Mouse (Mus musculus) heart, embryonic 11.5 days (tissue): ENCODE results near the gene Mpeg1. TPM values are rescaled to one million over a fixed set of nuclear protein-coding genes. Genes with fewer than 3 reads are reported as not detected.
A peak's percentile ranks its signal among the peaks of the same experiment; 100 is the strongest.

ENCODE experiments used
- ATAC-seq: fragments of 200-750 bp; cut with Nextera tagmentation; replicated peaks from 2 replicates; pipeline ENCODE4 v1.8.0; 2017; ENCODE audit warnings: moderate library complexity; ENCODE audit not compliant: insufficient number of reproducible peaks, low FRiP score, low TSS enrichment
- H3K27ac ChIP-seq: fragments of 300-500 bp; sonication (generic); 2 replicates; pipeline ENCODE4 v1.5.1; 2014; ENCODE audit warnings: mild to moderate bottlenecking, low read depth, low read length
- H3K27me3 ChIP-seq: fragments of 300-500 bp; sonication (generic); 2 replicates; pipeline ENCODE4 v1.6.1; 2014; ENCODE audit warnings: mild to moderate bottlenecking, low read length, mixed read lengths; ENCODE audit not compliant: control insufficient read depth, insufficient read depth
- H3K36me3 ChIP-seq: fragments of 300-500 bp; sonication (generic); 2 replicates; pipeline ENCODE4 v1.6.1; 2014; ENCODE audit warnings: mild to moderate bottlenecking, low read length, moderate library complexity, mixed read lengths; ENCODE audit not compliant: control insufficient read depth, insufficient read depth
- H3K4me1 ChIP-seq: fragments of 300-500 bp; sonication (generic); 2 replicates; pipeline ENCODE4 v1.6.1; 2014; ENCODE audit warnings: low read length; ENCODE audit not compliant: control insufficient read depth, insufficient read depth
- H3K4me2 ChIP-seq: fragments of 300-500 bp; sonication (generic); 2 replicates; pipeline ENCODE4 v1.6.1; 2014; ENCODE audit warnings: mild to moderate bottlenecking, moderate library complexity
- H3K4me3 ChIP-seq: fragments of 300-500 bp; sonication (generic); 2 replicates; pipeline ENCODE4 v1.5.1; 2014; ENCODE audit warnings: low read depth, low read length
- H3K9ac ChIP-seq: fragments of 300-500 bp; sonication (generic); 2 replicates; pipeline ENCODE4 v1.6.1; 2014; ENCODE audit warnings: mild to moderate bottlenecking, low read depth, low read length, moderate library complexity
- H3K9me3 ChIP-seq: fragments of 300-500 bp; sonication (generic); replicated peaks from 2 replicates; pipeline ENCODE4 v1.6.1; 2016; ENCODE audit warnings: low read length; ENCODE audit not compliant: control insufficient read depth
- WGBS: fragments of 180-500 bp; shearing (Covaris S2); extraction: QIAGEN DNeasy Blood & Tissue Kit; methylation state at CpG from one replicate; pipeline ENCODE4 v1.1.7; 2014; ENCODE audit not compliant: insufficient replicate concordance; 5-methylcytosine and 5-hydroxymethylcytosine counted together
- polyA plus RNA-seq: library from polyadenylated mRNA; unstranded; fragments of >200 nt; fragmentation: Nextera tagmentation; extraction: Ambion mirVana; gene quantifications from 2 replicates; pipeline ENCODE4 v1.2.1, GENCODE M21; 2014

Mpeg1 gene
- polyA plus RNA-seq, 1 experiment from 2014 or later = 0.56 TPM

GRCm38 (mm10) chr19:12493453-12494186 lies 33.0 kb downstream of the Mpeg1 start:
- Histone ChIP-seq H3K27ac (no peak overlapping the region), H3K4me3 (no peak overlapping the region), H3K27me3 (0 out of 2 replicates have a peak, but pooled peaks cover 4% of the 10 kb centered on the region), H3K36me3 (no peaks in the 10 kb centered on the region), H3K9ac (no peak overlapping the region), H3K4me2 (no peak overlapping the region), H3K4me1 (no peaks in the 10 kb centered on the region), H3K9me3 (no peaks in the 10 kb centered on the region)
- WGBS = 52% methylated on average over 4 of the region's 4 CpGs
- no peak for ATAC-seq

DNA sequence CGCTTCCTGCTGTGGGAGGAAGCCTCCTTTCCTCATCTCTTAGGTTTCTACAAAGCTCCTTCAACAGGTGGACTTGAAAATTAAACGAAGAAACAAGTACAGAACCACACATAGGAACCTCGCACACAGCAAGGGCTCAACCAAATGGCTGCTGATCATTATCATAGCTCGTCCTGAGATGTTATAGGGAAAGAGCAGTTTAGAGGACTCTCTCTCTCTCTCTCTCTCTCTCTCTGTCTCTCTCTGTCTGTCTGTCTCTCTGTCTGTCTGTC lies 33.5 kb downstream of the Mpeg1 start:
- Histone ChIP-seq H3K36me3 (no peaks in the 10 kb centered on the region), H3K27ac (no peak overlapping the region), H3K4me1 (no peaks in the 10 kb centered on the region), H3K9ac (no peak overlapping the region), H3K27me3 (0 out of 2 replicates have a peak, but pooled peaks cover 4% of the 10 kb centered on the region), H3K4me2 (no peak overlapping the region), H3K9me3 (no peaks in the 10 kb centered on the region), H3K4me3 (no peak overlapping the region)
- no peak for ATAC-seq
- WGBS = 70% methylated on average over 4 of the region's 4 CpGs

DNA sequence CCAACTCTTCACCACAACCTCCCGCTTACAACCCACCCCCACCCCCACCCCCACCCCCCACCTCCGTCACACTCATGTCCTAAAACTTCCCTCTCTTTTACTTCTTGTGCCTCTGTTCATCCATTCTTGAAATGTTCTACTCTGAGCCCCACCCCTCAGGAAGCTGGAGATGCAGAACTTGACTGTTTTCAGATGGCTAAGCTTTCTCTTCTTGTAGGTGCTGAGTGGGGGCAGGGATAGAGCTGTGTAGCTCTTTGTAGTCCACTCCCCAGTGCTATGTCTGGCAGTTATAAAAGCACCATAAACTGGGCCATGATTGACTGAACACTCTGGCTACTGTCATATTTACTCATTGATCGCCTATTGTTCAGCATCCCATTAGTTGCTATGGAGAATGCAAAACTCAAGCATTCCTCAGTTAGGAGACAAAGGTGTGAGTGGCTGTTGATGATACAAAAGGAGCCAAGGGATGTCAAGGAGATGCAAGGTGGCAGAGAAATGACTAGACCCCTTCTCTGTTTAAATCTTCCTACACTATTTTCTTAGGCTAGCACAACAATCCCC lies 34.5 kb downstream of the Mpeg1 start:
- Histone ChIP-seq H3K27ac (no peak overlapping the region), H3K4me2 (no peak overlapping the region), H3K4me1 (no peaks in the 10 kb centered on the region), H3K9ac (no peak overlapping the region), H3K4me3 (no peak overlapping the region), H3K36me3 (no peaks in the 10 kb centered on the region), H3K27me3 (peaks cover 7% of the 10 kb centered on the region), H3K9me3 (no peaks in the 10 kb centered on the region)
- 64% methylated on average over 3 of the region's 3 CpGs for WGBS
- ATAC-seq = no peak

DNA sequence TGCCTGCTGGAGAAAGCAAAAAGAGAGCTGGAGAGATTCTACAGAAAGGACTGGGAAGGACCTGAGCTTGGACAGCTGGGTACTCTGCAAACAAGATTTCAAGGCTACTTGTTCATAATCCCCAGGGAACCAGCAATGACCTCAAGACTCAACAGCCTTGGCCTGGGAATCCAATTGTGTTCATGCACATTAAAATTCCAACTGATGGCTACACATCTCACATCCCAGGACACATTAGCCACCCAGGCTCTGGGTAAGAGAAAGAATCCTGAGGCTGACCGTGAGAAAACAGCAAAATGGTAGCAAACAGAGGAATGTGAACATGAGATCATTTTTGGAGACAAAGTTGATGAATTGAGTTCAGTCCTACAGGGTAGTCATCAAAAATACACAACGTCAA lies 35.7 kb downstream of the Mpeg1 start:
- Histone ChIP-seq H3K27ac (no peak overlapping the region), H3K4me1 (no peaks in the 10 kb centered on the region), H3K9me3 (no peaks in the 10 kb centered on the region), H3K27me3 (peaks cover 17% of the 10 kb centered on the region), H3K4me3 (no peak overlapping the region), H3K36me3 (no peaks in the 10 kb centered on the region), H3K4me2 (no peak overlapping the region), H3K9ac (no peak overlapping the region)
- WGBS = 74% methylated on average over 2 of the region's 2 CpGs
- no peak for ATAC-seq

DNA sequence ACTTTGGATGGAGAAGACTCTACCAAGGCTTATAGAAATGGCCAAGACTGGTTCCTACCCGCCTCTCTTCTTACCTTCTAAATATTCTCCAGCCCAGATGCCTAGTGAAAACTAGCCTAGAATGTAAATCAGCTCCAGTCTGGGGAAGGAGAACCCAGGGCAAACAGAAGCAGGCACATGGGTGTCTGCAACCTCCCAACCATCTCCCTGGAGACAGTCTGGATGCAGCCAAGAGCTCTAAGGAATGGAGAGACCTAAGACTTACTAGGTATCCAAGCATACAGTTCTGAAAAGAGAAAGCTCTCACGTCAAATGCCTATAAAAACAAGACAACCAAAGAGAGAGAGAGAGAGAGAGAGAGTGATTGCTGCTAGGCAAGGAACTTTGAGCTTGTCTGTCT lies 37.3 kb downstream of the Mpeg1 start:
- H3K27ac ChIP-seq = no peak overlapping the region
- WGBS = 53% methylated on average over 2 of the region's 2 CpGs
- H3K27me3 ChIP-seq = peaks cover 17% of the 10 kb centered on the region
- no peaks in the 10 kb centered on the region for H3K36me3 ChIP-seq
- H3K4me3 ChIP-seq = no peak overlapping the region
- H3K4me2 ChIP-seq = no peak overlapping the region
- no peak for ATAC-seq
- no peak overlapping the region for H3K9ac ChIP-seq
- no peaks in the 10 kb centered on the region for H3K9me3 ChIP-seq
- no peaks in the 10 kb centered on the region for H3K4me1 ChIP-seq

GRCm38 (mm10) chr19:12498321-12498720 lies 37.7 kb downstream of the Mpeg1 start:
- Histone ChIP-seq H3K9me3 (no peaks in the 10 kb centered on the region), H3K27ac (no peak overlapping the region), H3K4me3 (no peak overlapping the region), H3K4me2 (no peak overlapping the region), H3K9ac (no peak overlapping the region), H3K27me3 (peaks cover 17% of the 10 kb centered on the region), H3K36me3 (no peaks in the 10 kb centered on the region), H3K4me1 (no peaks in the 10 kb centered on the region)
- 85% methylated on average over 4 of the region's 4 CpGs for WGBS
- no peak for ATAC-seq

DNA sequence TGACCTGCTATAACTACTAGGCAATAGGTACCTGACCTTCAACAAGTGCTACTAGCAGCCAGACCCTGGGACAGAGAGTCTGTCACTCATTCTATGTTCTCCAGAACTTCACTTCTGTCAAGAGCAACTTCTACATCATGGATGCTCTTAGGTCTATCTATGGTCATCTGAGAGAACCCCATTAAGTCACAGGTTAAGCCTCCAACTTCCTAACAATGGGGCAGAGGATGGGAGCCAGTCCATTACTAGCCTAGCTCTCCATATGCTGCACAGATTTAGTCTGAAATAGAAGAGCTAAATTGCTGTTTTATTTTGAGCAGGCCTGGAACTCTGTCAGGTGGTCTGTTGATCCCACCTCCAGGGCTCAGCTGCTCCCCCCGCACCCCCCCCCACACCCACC lies 38.4 kb downstream of the Mpeg1 start:
- WGBS = 75% methylated on average over 1 of the region's 1 CpGs
- Histone ChIP-seq H3K9me3 (no peaks in the 10 kb centered on the region), H3K4me3 (no peak overlapping the region), H3K4me1 (no peaks in the 10 kb centered on the region), H3K27me3 (peaks cover 17% of the 10 kb centered on the region), H3K9ac (no peak overlapping the region), H3K36me3 (no peaks in the 10 kb centered on the region), H3K4me2 (no peak overlapping the region), H3K27ac (no peak overlapping the region)
- ATAC-seq = no peak

DNA sequence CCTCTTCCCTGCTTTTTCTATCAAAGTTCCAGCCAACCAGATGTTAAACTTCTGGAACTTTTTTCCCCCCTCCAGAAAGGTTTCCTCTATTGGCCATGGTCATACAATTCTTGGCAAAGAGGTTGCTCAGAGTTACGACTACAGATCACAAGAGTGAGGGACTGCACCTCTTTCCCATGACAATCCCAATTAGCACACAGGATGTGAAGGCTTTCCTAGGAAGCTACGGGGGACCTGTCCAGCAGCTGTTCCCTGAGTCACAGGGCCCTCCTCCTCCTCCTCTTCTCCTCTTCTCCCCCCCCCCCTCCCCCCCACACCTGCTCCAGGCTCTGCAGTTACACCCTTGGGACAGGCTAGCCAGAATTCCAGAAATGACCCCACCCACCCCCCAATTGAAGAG lies 38.9 kb downstream of the Mpeg1 start:
- H3K4me2 ChIP-seq = no peak overlapping the region
- WGBS = 35% methylated on average over 2 of the region's 2 CpGs
- ATAC-seq = no peak

DNA sequence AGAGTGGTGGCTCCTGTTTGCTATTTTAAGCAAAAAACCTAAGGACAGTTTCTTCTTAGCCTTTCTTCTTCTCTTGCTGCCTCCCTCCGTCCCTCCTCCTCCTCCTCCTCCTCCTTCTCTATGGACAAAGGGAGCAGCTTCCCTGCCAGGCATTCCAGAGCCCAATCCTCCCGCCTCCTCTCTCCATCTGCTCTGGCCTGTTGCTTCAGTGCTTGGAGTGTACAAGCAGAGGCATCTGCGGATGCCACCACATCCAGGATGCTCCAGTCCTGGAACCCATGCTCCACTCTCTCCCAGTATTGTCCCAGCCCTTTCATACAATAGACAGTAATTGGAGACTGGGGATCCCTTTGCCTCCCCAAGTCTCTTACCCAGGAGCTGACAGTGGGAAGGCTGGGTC lies 39.5 kb downstream of the Mpeg1 start:
- no peaks in the 10 kb centered on the region for H3K36me3 ChIP-seq
- H3K4me2 ChIP-seq = peak overlapping the region; percentile 100
- H3K9me3 ChIP-seq = no peaks in the 10 kb centered on the region
- 14% methylated on average over 3 of the region's 3 CpGs for WGBS
- no peaks in the 10 kb centered on the region for H3K4me1 ChIP-seq
- H3K27me3 ChIP-seq = peaks cover 17% of the 10 kb centered on the region
- no peak for ATAC-seq
- no peak overlapping the region for H3K4me3 ChIP-seq
- H3K27ac ChIP-seq = no peak overlapping the region
- no peak overlapping the region for H3K9ac ChIP-seq

More for the DNA sequence above, 38.9 kb downstream of the Mpeg1 start:
- no peaks in the 10 kb centered on the region for H3K4me1 ChIP-seq
- no peak overlapping the region for H3K27ac ChIP-seq
- H3K9me3 ChIP-seq = no peaks in the 10 kb centered on the region
- H3K9ac ChIP-seq = no peak overlapping the region
- no peak overlapping the region for H3K4me3 ChIP-seq
- H3K36me3 ChIP-seq = no peaks in the 10 kb centered on the region
- H3K27me3 ChIP-seq = peaks cover 17% of the 10 kb centered on the region
